Mouse (Mus musculus) thymus, adult 18-20 months (tissue): ENCODE data around the gene Tcea3.

ENCODE experiments used
- DNase-seq, 2 experiments: peaks; one replicate each; pipeline ENCODE4 v3.0.0; 2022; ENCODE audit warnings: mixed read lengths in 2 of 2

The Tcea3 gene

GRCm38 (mm10) chr4:136247729-136248463 lies at the start of gene Tcea3:
Gene Tcea3 (plus strand): TSS chr4:136247729.
- DNase-seq: no peak

- no peak for DNase-seq
Observed at GRCm38 (mm10) chr4:136198846-136199245, 48.7 kb upstream of the Tcea3 start.

GRCm38 (mm10) chr4:136199562-136200292 lies 47.8 kb upstream of the Tcea3 start:
- DNase-seq: no peak

GRCm38 (mm10) chr4:136202509-136202908 lies 45.0 kb upstream of the Tcea3 start:
- peak; percentile 50 to 59 for DNase-seq

GRCm38 (mm10) chr4:136204775-136205174 lies 42.8 kb upstream of the Tcea3 start:
- no peak for DNase-seq

- peak; percentile 78 to 82 for DNase-seq
Observed at GRCm38 (mm10) chr4:136206033-136206893, 41.3 kb upstream of the Tcea3 start, which contains the start of gene Asap3. Gene Asap3 (plus strand): TSS chr4:136206365.

- no peak for DNase-seq
Observed at GRCm38 (mm10) chr4:136206943-136207342, 40.6 kb upstream of the Tcea3 start.

GRCm38 (mm10) chr4:136210931-136211330 lies 36.6 kb upstream of the Tcea3 start:
- DNase-seq: no peak

- no peak for DNase-seq
Observed at GRCm38 (mm10) chr4:136213629-136214028, 33.9 kb upstream of the Tcea3 start.

- DNase-seq: no peak
Observed at GRCm38 (mm10) chr4:136214828-136215227, 32.7 kb upstream of the Tcea3 start.

GRCm38 (mm10) chr4:136215576-136215975 lies 32.0 kb upstream of the Tcea3 start:
- DNase-seq: no peak

- DNase-seq: no peak
Observed at GRCm38 (mm10) chr4:136217063-136217462, 30.5 kb upstream of the Tcea3 start.

GRCm38 (mm10) chr4:136218595-136219214 lies 28.8 kb upstream of the Tcea3 start:
- no peak for DNase-seq

- DNase-seq: no peak
Observed at GRCm38 (mm10) chr4:136220133-136220775, 27.3 kb upstream of the Tcea3 start.

- DNase-seq: no peak
Observed at GRCm38 (mm10) chr4:136223549-136224239, 23.8 kb upstream of the Tcea3 start.

GRCm38 (mm10) chr4:136224240-136224559 lies 23.3 kb upstream of the Tcea3 start:
- no peak for DNase-seq

- DNase-seq: no peak
Observed at GRCm38 (mm10) chr4:136224677-136225460, 22.7 kb upstream of the Tcea3 start.

GRCm38 (mm10) chr4:136227408-136227807 lies 20.1 kb upstream of the Tcea3 start:
- DNase-seq: no peak

- no peak for DNase-seq
Observed at GRCm38 (mm10) chr4:136228640-136229039, 18.9 kb upstream of the Tcea3 start.

GRCm38 (mm10) chr4:136238669-136239068 lies 8.9 kb upstream of the Tcea3 start:
- DNase-seq: no peak

- no peak for DNase-seq
Observed at GRCm38 (mm10) chr4:136239111-136239510, 8.4 kb upstream of the Tcea3 start.
